Mouse (Mus musculus): ENCODE results near the gene Prpf3.
A peak's percentile ranks its signal among the peaks of the same experiment; 100 is the strongest.
"Not testable (repeated sequence)": the region's sequence is repeated elsewhere in the genome, so short reads cannot be mapped to it uniquely, and the experiment has no call there.

The Prpf3 gene

GRCm38 (mm10) chr3:95855502-95856089 is at the start of gene Prpf3:
Prpf3 (minus strand) TSS chr3:95855885.
- peak; percentile 90 for DNase-seq (ENCODE audit: extremely low spot score, low spot score)

DNA sequence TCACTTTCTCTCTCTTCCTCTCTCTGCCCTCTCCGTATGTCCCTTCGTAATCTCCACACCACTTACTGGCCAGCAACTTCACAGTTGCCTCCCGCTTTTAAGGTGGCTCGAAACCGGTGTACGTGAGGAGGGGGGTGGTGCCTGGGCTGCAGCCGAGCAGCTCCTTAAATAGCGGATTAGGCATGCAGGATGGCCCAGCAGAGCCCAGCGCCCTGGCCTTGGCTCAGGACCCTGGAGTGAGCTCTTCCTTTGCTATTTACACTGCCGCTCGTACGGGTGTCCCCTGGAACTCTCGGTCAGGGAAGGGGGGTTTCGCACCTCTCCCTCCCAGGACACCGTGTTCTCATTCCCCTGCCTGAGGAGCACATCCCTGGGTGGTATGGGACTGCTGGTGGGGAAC is 48.9 kb upstream of the Prpf3 start, which contains the start of gene Car14:
TSS of gene Car14 (minus strand) at position 124 of the 400 bp plus-strand sequence.
- peak; percentile 76 for DNase-seq (ENCODE audit: extremely low spot score, low spot score)

DNA sequence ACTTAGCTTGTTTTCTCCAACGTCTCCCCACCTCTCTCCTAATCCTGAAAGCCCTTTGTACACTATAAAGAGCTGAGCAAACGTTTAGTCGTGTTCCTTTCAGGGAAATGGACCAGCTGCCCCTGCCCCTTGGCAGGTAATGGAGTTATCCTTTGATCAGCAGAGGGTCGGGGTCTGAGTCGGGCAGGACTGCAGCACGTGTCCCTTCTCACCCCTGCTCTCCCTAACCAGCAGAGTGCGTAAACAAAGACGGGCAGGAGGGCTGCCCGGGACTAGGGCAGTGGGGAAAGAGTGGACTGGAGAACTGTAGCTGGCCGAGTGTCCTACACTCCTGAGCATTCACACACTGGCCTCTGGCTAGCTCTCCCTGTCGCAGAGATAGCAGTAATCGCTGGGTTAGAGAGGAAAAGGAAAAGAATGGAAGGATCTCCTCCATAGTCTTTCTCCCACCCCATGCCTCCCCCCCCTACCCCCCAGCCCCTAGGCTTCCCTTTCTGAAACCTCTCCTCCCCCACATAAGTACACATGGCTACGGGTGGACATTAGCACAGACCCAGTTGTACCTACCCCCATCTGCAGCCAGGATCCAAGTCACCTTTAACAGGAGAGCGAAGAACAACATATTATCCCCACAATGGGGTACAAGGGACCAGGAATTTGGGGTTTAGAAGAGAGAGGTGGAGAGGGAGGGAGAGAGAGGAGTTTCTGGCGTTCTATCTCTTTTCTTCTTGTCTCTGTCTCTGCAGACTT is 48.2 kb upstream of the Prpf3 start:
- peak; percentile 58 for DNase-seq (ENCODE audit: extremely low spot score, low spot score)

- no peak for DNase-seq (ENCODE audit: extremely low spot score, low spot score)
Observed at GRCm38 (mm10) chr3:95902643-95903042, 47.0 kb upstream of the Prpf3 start.

GRCm38 (mm10) chr3:95902373-95902625 is 46.6 kb upstream of the Prpf3 start:
- no peak for DNase-seq (ENCODE audit: extremely low spot score, low spot score)

- DNase-seq (ENCODE audit: extremely low spot score, low spot score), result no peak
Observed at GRCm38 (mm10) chr3:95901616-95902372, 46.1 kb upstream of the Prpf3 start.

DNA sequence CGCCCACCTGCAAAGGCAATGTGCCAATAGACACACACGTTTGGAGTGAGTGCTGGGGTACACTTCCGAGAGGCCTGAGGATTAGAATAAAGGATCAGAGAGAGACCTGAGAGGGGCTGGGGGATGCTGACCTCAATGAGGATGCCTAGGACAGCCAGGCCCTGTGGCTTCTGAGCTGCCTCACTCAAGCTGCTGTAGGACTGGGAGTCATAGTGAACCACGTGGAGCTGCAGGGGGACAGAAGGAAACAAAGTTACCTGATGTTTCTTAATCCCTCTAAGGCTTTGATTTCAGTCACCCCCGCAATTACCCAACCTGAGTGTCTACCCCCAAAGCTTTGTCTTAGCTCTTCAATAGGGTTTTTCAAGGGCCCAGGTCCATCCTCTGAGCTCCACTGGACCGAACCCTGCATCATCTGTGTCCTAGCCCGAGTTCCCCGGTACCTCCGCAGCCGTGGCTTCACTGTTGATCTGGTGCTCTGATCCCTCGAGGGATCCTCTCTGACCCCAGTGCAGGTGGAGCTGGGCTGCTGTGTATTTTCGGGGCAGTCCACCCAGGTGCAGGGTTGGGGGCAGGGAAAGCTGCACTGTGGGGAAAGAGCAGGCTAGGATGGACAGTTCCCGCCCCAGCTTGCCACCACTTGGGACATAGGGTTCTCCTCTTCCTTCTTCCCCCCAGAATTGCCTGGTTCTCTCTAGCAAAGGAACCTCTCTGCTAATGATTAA is 44.3 kb upstream of the Prpf3 start:
- DNase-seq (ENCODE audit: extremely low spot score, low spot score), result no peak

DNA sequence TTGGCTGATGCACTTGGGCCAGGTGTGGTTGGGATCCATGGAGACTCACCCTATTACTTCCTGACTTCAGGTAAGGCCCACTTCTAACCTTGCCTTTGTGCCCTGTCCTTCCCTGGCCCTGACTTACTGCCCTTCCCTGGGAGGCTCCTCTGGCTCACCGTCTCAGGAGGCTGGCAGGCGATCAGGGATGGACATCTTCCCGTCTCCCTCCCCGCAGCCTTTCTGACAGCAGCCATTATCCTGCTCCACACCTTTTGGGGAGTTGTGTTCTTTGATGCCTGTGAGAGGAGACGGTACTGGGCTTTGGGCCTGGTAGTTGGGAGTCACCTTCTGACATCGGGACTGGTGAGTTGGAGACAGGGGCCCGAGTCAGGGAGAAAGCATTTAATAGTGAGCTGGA is 39.8 kb upstream of the Prpf3 start:
- DNase-seq (ENCODE audit: extremely low spot score, low spot score), result not testable (repeated sequence)

- peak; percentile 66 for DNase-seq (ENCODE audit: extremely low spot score, low spot score)
Observed at GRCm38 (mm10) chr3:95894317-95895160, 38.9 kb upstream of the Prpf3 start.

DNA sequence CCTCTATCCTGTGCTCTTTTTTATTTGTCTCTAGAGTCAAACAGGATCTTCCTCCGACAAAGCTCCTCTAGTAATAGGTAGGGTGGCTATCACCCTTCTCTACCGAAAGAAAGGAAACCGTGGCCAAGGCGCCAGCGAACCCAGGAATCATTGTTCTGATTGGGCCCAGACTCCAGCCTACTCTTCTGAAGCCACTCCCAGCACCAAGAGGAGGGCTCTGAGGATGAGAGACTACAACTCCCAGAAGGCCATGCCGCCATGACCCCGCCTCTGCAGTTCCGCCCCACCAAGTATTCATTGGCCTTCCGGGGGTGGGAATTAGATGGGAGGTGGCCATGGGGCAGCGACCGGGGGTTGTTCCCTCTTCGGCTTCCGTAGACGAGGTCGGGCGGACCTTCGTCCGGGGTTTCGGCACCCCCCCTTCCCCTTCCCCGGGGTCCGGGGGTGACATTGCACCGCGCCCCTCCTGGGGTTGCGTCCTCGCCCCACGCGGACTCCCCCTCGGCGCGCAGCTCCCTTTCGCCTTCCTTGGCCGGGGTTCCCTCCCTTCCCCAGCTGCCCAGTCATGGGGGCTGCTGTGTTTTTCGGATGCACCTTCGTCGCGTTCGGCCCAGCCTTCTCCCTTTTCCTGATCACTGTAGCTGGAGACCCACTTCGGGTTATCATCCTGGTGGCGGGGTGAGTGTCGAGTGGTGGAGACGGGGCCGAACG is 38.1 kb upstream of the Prpf3 start, which contains the start of gene Aph1a:
TSS of gene Aph1a (plus strand) at position 364 of the 711 bp plus-strand sequence.
- peak; percentile 87 for DNase-seq (ENCODE audit: extremely low spot score, low spot score)

DNA sequence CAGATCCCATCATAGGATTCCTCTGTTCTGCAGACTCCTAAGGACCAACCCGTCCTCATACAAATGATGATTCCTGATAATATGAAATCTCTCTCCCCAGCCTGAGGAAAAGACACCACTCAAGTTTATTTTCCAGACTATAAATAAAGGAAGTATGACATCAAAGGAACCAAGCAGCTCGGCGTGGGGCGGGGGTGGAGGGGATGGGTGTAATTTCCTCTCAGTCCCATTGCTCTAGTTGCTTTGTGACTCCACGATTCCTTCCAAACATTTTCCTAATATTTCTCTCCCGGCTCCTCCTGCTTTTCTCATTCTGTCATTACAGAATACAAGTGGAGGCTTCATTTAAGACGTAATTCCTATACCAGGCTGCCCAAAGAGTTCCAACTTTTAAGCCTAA is 37.4 kb upstream of the Prpf3 start:
- DNase-seq (ENCODE audit: extremely low spot score, low spot score), result no peak

DNA sequence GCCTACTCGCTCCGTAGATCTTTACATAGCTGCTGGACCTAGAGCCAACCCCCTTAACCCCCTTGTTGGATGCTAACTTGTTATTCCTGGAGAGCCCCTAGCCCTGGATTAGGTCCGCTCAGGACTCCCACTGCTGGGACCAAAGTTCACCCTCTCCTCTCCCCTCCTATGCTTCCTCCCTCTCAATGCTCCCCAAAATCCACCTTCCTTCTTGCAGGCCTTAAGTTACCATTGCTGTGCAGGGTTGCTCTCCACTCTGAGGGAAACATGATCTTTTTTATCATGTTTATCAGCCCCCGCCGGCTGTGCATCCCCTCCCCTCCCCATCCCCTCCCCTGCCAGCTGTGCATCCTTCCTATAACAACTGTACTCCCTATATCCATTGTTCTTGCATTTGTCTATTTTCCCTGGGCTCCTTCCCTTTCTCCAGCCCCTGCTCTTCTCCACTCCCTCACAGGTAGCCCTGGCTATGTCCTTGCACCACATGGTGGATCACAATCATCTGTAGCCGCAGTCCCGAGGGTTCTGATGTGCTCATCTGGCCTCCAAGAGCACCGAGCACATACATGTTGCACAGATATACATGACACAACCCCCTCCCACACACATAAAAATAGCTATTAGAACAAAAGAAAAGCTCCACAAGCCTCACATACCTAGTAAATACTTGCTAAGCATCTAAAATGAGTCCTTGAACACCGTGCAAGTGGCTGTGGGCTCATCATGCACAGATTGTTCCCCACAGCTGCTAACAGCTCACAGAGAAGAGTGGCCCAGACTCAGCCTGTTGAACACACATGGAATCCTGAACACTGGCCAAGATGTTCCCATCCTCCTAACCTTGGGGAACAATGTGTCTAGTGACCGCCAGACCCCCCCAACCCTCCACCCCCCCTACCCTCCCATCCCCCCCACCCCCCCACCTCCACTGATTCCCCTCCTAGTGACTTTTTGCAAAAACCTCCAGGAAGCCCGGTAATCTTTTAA is 36.7 kb upstream of the Prpf3 start:
- DNase-seq (ENCODE audit: extremely low spot score, low spot score), result no peak

GRCm38 (mm10) chr3:95891211-95892065 is 35.8 kb upstream of the Prpf3 start, which contains the start of gene BC028528:
BC028528 (minus strand) TSS chr3:95892005.
- DNase-seq (ENCODE audit: extremely low spot score, low spot score), result peak; percentile 42

- DNase-seq (ENCODE audit: extremely low spot score, low spot score), result no peak
Observed at GRCm38 (mm10) chr3:95889664-95890063, 34.0 kb upstream of the Prpf3 start.

DNA sequence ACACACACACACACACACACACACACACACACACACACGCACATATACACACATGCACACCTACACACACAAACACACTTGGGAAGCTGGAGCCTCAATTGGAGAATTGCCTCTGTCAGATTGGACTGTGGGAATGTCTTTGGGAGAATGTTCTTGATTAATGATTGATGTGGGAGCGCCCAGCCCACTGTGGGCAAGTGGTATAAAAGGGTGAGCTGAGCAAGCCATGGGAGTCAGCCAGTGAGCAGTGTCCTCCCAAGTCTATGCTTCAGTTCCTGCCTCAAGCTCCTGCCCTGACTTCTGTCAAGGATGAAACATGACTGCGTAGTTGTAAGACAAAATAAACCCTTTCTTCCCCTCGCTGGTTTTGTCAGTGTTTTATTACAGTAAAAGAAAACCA is 31.9 kb upstream of the Prpf3 start:
- no peak for DNase-seq (ENCODE audit: extremely low spot score, low spot score)

DNA sequence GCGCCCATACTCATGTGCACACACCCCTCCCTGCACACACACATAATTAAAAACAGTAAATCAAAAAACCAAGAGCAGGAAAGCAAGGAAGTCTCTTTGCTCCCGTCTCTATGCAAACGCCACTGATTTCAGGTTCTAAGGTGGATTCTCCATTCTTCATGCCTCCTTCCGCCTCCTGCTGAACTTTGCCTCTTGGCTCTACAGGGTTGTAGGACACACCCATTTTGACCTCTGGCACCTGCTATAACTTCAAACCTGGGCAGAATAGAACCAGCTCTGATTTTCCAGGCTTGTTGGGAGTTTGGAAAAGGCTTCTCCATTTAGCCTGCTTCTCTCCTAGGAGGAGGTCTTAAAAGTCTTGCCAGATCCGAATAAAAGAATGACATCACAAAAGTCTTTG is 28.7 kb upstream of the Prpf3 start:
- DNase-seq (ENCODE audit: extremely low spot score, low spot score), result no peak

GRCm38 (mm10) chr3:95882816-95883425 is 27.2 kb upstream of the Prpf3 start:
- peak; percentile 54 for DNase-seq (ENCODE audit: extremely low spot score, low spot score)
